Mouse (Mus musculus) heart, postnatal 4 days (tissue): ENCODE results near the gene Pacsin1. TPM values are rescaled to one million over a fixed set of nuclear protein-coding genes. Genes with fewer than 3 reads are reported as not detected.
A peak's percentile ranks its signal among the peaks of the same experiment; 100 is the strongest.
"Not testable (repeated sequence)": the region's sequence is repeated elsewhere in the genome, so short reads cannot be mapped to it uniquely, and the experiment has no call there.

Experiments
- DNase-seq: peaks from one replicate; pipeline ENCODE4 v3.0.0; 2021
- total RNA-seq, 2 experiments: library from RNA; stranded (reverse); gene quantifications; 2 replicates each; pipeline ENCODE4 v1.2.3; 2021

Pacsin1 gene
- total RNA-seq, 2 experiments from 2014 or later = 0.17 TPM; not detected in 1

GRCm38 (mm10) chr17:27636132-27637020, 18.9 kb upstream of the Pacsin1 start, which contains the start of gene Rps10:
Rps10 (minus strand) TSS chr17:27636669.
- DNase-seq = no peak

DNA sequence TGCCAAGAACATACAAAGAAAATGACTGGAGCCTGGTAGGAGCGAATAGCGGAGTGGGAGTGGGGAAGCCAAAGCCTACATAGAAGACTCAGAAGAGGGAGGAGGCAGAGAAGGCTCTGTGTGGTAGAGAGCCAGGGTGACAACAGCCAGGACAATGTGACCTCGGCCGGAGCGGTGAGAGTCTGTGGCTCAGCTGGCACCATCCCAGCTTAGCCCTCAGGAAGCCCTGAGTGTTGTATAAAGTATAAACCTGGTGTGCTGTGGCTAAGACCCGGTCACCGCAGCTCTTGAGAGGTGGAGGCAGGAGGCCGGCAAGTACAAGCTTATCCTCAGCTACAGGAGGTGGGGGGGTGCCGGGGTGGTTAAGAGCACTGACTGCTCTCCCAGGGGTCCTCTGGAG, 18.0 kb upstream of the Pacsin1 start:
- DNase-seq = no peak

- DNase-seq = no peak
Measured at GRCm38 (mm10) chr17:27638921-27639332, 16.4 kb upstream of the Pacsin1 start.

GRCm38 (mm10) chr17:27639851-27640250, 15.5 kb upstream of the Pacsin1 start:
- not testable (repeated sequence) for DNase-seq

- peak; percentile 39 for DNase-seq
Measured at GRCm38 (mm10) chr17:27642491-27643062, 12.7 kb upstream of the Pacsin1 start.

DNA sequence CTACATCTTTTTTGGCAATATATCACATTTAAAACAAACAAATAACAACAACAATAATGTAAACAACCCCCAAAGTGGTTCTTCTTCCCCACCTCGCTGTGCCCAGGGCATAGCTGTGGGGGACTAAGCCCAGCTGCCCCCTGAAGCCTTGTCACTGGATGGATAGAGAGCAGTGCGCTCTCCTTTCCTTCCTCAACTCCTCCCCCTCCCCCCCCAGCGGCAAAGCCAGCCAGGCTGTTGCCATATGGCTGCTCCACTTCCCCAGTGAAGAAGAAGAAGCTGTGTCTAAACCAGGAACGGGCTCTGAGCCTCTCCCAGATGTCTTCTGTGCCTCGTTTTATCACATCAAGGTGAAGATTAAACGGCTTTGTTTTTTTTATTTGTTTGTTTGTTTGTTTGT, 12.2 kb upstream of the Pacsin1 start:
- DNase-seq = no peak

- DNase-seq = no peak
Measured at GRCm38 (mm10) chr17:27643756-27644155, 11.6 kb upstream of the Pacsin1 start.

- no peak for DNase-seq
Measured at GRCm38 (mm10) chr17:27644572-27644971, 10.7 kb upstream of the Pacsin1 start.

GRCm38 (mm10) chr17:27645807-27646206, 9.5 kb upstream of the Pacsin1 start:
- DNase-seq = no peak

- peak; percentile 60 for DNase-seq
Measured at GRCm38 (mm10) chr17:27650160-27650559, 5.1 kb upstream of the Pacsin1 start.

- DNase-seq = no peak
Measured at GRCm38 (mm10) chr17:27650586-27650985, 4.7 kb upstream of the Pacsin1 start.

- no peak for DNase-seq
Measured at GRCm38 (mm10) chr17:27652046-27652790, 3.1 kb upstream of the Pacsin1 start.

DNA sequence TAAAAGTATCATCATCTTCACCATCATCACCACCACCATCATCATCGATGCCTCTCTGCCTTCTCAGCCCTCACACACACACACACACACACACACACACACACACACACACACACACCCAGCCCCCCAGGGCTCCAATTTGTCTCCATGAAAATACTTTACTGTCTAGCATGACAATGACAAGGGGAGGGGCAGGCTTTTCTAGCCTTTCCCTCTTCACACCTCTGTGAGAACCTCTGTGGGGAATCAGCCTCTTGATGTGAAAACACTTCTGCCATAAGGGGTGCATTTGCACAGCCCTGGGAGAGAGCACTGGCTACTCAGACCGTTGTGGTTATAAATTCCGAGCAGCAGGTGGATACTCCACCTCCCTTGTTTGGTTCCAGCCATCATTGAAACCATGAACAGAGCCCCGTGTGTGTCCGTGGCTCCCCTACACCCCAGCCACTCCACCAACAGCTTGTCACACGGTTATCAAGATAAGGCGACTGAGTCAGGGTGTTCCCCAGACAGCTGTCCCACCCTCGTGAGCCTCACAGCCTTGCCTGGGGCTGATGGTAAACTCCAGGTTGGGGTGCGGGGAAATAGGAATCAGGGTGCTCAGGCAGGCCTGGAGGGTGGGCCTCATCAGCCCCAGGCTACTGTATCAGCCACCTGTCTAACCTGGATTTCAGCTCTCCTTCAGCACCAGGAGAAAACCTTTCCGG, 1.9 kb upstream of the Pacsin1 start:
- DNase-seq = no peak

- DNase-seq = no peak
Measured at GRCm38 (mm10) chr17:27656011-27656399, 696 bp downstream of the Pacsin1 start.

- no peak for DNase-seq
Measured at GRCm38 (mm10) chr17:27656414-27656813, 1.1 kb downstream of the Pacsin1 start.

DNA sequence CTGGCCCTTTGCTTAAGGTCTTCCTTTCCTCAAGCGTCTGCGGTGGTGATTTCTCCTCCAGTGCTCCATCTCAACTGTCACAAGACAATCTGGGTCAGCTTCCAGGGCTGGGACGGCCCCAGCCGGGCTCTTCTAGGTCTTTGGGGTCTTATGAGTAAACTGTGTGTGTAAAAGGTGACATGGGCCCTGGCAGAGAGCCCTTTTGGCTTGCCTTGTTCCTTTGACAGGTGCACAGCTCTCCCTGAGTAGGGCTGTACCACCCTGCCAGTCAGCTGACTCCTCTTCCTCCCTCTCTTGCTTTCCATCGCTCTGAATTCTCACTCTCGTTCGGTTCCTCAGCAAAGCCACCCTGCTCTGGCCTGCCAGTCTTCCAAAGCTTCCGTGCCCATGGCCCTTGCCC, 1.8 kb downstream of the Pacsin1 start:
- DNase-seq = no peak

DNA sequence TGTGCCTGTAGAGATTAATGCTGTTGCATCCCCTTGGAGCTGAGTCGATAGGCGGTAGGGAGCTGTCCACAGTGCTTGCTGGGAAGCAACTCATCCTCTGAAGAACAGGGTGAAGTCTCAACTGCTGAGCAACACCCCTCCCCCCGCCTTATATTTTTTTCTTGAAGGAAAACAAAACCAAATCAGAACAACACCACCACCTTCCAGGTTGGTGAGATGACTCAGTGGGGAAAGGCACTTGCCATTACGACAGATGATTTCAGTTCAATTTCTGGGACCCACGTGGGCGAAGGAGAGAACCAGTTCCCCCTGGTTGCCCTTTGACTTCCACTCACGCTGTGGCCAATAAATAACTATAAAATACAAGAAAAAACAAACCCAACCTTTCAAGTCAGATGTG, 3.5 kb downstream of the Pacsin1 start:
- DNase-seq = no peak

DNA sequence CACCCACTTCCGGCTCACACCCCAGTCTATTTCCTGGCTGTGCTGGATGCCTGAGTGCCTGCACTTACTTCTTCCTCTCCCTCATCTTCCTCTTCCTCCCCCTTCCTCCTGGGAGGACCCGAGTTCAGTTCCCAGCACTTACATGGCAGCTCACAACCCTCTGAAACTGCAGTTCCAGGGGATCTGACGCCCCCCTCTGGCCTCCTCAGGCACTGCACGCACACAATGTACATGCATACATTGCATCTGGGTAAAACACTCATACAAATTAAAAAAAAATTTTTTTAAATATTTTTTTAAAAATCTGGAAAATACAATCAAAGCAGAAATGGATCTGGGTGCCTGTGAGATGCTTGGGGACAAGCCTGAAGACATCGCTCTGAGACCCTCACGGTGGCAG, 16.4 kb downstream of the Pacsin1 start:
- no peak for DNase-seq

GRCm38 (mm10) chr17:27673945-27674344, 18.6 kb downstream of the Pacsin1 start:
- no peak for DNase-seq

DNA sequence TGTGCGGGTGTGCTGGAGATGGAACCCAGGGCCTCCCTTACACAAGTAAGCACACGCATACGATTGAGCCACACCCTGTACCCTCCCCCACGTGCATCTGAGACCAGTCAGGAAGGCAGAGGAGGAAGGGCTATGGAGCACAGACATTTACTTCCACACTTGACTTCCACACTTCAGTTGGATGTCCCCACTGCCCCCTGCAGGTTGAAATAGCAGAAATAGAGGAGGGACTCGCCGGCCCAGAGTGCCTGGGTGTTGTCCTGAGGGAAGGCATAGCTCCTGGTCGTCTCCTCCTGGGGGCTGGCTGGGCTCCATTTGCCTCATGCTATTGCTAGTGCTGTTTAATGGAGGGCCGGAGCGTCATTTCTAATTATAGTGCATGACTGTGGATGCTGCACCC, 20.1 kb downstream of the Pacsin1 start:
- DNase-seq = peak; percentile 30

GRCm38 (mm10) chr17:27676270-27676669, 21.0 kb downstream of the Pacsin1 start:
- DNase-seq = no peak

DNA sequence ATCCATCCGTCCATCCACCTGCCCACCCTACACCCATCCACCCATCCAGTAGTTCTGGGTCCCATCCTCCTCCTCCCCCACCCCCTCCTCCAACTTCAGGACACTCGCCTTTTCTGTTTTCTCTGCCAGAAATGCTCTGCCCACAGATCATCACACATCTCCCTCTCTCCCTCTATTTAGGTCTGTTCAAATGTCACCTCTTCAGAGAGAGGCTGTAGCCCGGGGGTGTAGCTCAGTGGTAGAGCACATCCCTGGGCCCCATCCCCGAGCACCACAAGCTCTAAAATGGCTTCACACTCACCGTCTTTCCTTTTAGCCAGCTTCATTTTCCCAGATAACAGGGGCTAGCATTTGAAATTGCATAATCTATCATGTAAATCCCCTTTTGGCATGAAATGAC, 22.4 kb downstream of the Pacsin1 start:
- no peak for DNase-seq
